Mouse (Mus musculus): ENCODE measurements around the gene Necap1. TPM values are rescaled to one million over a fixed set of nuclear protein-coding genes. Genes with fewer than 3 reads are reported as not detected.

Necap1 gene
- 85.5 and 86.7 TPM in 2 replicates for polyA plus RNA-seq (2015; fragmentation: Nextera tagmentation; extraction: Ambion mirVana)

DNA sequence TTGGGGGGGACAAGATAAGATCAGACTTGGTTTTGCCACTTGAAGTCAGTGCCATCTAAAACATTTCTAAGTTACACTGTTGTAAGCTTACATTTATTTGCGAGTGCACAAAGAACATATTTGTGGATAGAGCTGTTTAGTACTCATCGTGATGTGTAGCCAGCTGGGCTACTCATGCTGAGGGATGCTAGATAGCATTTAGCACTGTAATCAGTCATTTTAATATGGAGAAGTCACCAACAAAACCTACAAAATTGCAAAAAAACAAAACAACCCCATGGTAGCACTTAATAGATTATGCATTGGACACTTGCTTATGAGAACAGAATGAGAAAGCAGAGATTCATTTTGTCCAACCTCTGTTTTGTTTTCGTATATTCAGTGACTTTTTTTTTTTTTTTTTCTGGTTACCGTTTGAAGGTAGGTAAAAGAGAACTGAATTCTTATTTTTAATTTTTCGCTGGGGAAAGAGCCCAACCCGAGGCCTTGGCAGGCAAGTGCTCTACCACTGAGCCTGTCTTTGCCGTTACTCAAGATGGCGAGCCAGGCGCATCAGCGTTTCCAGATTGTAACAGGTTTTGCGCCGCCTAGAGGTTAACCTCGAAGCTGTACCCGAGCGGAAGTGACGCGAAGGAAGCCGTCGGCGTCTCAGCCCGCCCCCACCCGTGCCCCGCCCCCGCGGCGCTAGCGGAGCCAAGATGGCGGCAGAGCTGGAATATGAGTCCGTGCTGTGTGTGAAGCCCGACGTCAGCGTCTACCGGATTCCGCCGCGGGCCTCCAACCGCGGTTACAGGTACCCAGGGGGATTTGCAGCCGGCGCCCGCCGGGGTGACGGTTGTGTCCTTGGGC is at the start of gene Necap1:
Gene Necap1, plus strand, starts transcription at position 604 of the 849 bp plus-strand sequence.
- H3K9ac ChIP-seq = peak within 1 kb of the TSS; percentile 88
- 7% methylated on average over 43 of the region's 43 CpGs for WGBS
- H3K4me1 ChIP-seq = peaks cover 19% of the 10 kb centered on the region
- H3K36me3 ChIP-seq (ENCODE audit: poor library complexity, severe bottlenecking) = peaks cover 17% of the 10 kb centered on the region
- H3K27ac ChIP-seq = peak within 1 kb of the TSS; percentile 86
- H3K27me3 ChIP-seq = 0 out of 2 replicates have a peak, but pooled peaks cover 7% of the 10 kb centered on the region
- H3K4me3 ChIP-seq = peak within 1 kb of the TSS; percentile 80
- H3K4me2 ChIP-seq = peak within 1 kb of the TSS; percentile 62
- H3K9me3 ChIP-seq (replicated peaks) = no peaks in the 10 kb centered on the region
- ATAC-seq = peak; percentile 98

DNA sequence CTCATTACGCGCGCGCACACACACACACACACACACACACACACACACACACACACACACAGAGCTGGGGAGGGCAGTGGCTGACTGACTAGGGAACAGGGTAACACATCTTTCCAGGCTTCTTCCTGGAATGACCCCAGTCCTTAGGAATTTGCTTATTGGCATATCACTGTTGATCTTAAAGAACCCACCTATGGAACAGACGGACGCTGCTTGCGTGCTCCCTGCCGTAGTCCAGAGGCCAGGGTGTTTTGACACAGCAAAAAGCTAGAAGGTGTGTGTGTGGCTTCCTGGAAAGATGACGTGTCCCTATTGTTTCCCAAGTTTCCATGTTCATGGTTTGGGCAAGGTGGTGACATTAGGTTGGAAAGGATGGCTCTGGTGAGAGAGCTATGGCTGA is 49.1 kb upstream of the Necap1 start:
- Histone ChIP-seq H3K27me3 (no peaks in the 10 kb centered on the region), H3K4me2 (no peak overlapping the region), H3K4me1 (peaks cover 48% of the 10 kb centered on the region), H3K9me3 (replicated peaks) (no peaks in the 10 kb centered on the region), H3K4me3 (no peak overlapping the region), H3K9ac (no peak overlapping the region), H3K36me3 (ENCODE audit: poor library complexity, severe bottlenecking) (peaks cover 22% of the 10 kb centered on the region; the same call in 1 of the 2 replicates), H3K27ac (no peak overlapping the region)
- WGBS = 91% methylated on average over 9 of the region's 9 CpGs
- ATAC-seq = no peak

DNA sequence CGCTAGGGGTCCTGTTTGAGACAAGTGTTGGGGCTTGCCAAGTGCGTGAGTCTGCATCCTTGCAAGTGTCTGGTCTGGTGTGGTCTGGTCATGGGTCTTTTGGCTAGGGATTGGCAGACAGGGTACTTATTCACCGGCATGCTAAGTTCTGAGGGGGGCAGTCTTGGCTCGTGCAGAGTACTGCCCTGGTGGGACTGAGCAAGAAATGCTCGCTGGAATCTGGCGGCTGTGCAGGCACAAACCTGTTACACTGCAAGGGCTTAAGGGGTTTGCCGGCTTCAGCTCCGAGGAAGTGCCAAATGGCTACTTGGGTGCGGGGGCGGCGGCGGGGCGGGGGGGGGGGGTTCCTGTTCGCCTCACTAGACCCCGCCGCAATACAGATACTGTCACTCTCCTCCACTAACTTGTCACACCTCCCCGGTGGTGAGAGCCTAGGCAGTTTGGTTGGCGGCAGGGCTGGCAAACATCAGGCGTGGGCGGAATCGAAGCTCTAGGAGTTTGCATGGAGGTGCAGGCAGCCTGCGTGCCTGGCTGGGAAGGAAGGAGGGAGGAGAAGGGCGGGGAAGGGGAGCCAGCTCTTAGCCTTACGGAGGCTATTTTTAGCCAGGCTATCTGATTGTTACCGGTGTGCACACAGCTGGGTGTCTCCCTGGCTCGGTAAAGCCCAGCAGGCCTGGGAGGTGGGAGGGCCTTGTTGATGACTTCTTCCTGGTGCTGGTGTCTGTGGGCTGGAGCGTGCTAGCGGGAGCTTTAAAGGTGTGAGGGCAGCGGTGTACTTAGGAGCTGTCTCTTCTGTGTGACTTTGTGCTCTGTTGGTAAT is 48.1 kb upstream of the Necap1 start:
- Histone ChIP-seq H3K9ac (peak overlapping the region; percentile 58), H3K27ac (no peak overlapping the region), H3K4me1 (peaks cover 39% of the 10 kb centered on the region), H3K9me3 (replicated peaks) (no peaks in the 10 kb centered on the region), H3K4me2 (peak overlapping the region; percentile 67), H3K36me3 (ENCODE audit: poor library complexity, severe bottlenecking) (peaks cover 29% of the 10 kb centered on the region; the same call in 1 of the 2 replicates), H3K4me3 (peak overlapping the region; percentile 33), H3K27me3 (no peaks in the 10 kb centered on the region)
- WGBS = 3% methylated on average over 29 of the region's 29 CpGs
- peak; percentile 71 for ATAC-seq

DNA sequence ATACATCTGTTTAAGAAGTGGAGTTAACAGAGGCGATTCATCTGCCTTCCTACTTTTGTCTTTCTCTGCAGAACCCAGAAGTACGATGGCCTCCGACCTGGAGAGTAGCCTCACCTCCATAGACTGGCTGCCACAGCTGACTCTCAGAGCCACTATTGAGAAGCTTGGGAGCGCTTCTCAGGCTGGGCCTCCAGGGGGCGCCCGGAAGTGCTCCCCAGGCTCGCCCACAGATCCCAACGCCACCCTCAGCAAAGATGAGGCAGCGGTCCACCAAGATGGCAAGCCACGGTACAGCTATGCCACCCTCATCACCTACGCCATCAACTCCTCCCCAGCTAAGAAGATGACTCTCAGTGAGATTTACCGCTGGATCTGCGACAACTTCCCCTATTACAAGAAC is 46.2 kb upstream of the Necap1 start:
- H3K9me3 ChIP-seq (replicated peaks) = no peaks in the 10 kb centered on the region
- WGBS = 44% methylated on average over 13 of the region's 13 CpGs
- no peak overlapping the region for H3K4me3 ChIP-seq
- H3K4me2 ChIP-seq = no peak overlapping the region
- H3K36me3 ChIP-seq (ENCODE audit: poor library complexity, severe bottlenecking) = peaks cover 37% of the 10 kb centered on the region; the same call in 1 of the 2 replicates
- no peak overlapping the region for H3K27ac ChIP-seq
- H3K27me3 ChIP-seq = no peaks in the 10 kb centered on the region
- no peak overlapping the region for H3K9ac ChIP-seq
- peaks cover 24% of the 10 kb centered on the region for H3K4me1 ChIP-seq
- ATAC-seq = no peak

DNA sequence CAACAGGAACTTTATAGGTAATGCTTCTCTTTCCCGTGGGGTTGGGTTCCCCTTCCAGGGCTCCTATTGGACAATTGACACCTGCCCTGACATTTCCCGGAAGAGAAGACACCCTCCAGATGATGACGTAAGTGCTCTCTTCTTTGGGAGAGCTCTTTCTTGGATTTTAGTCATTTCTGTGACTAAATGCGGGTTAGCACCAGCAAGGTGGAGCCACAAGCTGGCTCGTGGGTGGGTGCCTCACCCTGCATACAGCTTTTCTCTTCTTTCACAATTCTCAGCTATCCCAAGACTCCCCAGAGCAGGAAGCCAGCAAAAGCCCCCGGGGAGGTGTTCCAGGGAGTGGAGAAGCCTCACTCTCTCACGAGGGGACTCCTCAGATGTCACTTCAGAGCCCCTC is 41.4 kb upstream of the Necap1 start:
- H3K4me2 ChIP-seq = no peak overlapping the region
- H3K4me3 ChIP-seq = no peak overlapping the region
- 87% methylated on average over 7 of the region's 7 CpGs for WGBS
- H3K9me3 ChIP-seq (replicated peaks) = no peaks in the 10 kb centered on the region
- H3K36me3 ChIP-seq (ENCODE audit: poor library complexity, severe bottlenecking) = peaks cover 71% of the 10 kb centered on the region
- no peak overlapping the region for H3K27ac ChIP-seq
- H3K4me1 ChIP-seq = no peaks in the 10 kb centered on the region
- no peak for ATAC-seq
- H3K27me3 ChIP-seq = no peaks in the 10 kb centered on the region
- H3K9ac ChIP-seq = no peak overlapping the region

DNA sequence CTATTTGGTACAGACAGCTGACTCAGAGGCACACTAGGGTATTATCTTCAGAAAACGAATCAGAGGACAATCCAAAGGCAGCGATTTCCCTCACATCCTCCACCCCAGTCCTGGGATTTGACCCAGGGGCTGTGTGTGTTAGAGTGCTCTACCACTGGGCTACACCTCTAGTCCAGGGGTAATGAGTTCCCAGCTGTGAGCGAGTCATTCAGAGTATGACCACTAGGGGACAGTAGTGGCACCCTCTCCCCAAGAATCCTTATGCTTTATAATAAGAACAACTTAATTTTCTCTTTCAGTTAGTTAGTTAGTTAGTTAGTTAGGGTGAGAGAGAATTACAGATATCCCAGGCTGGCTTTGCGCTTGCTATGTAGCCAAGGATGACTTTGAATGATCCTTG is 39.9 kb upstream of the Necap1 start:
- Histone ChIP-seq H3K27ac (no peak overlapping the region), H3K9me3 (replicated peaks) (no peaks in the 10 kb centered on the region), H3K4me1 (no peaks in the 10 kb centered on the region), H3K4me3 (no peak overlapping the region), H3K36me3 (ENCODE audit: poor library complexity, severe bottlenecking) (peaks cover 78% of the 10 kb centered on the region), H3K9ac (no peak overlapping the region), H3K27me3 (no peaks in the 10 kb centered on the region), H3K4me2 (no peak overlapping the region)
- 63% methylated on average over 4 of the region's 4 CpGs for WGBS
- no peak for ATAC-seq

DNA sequence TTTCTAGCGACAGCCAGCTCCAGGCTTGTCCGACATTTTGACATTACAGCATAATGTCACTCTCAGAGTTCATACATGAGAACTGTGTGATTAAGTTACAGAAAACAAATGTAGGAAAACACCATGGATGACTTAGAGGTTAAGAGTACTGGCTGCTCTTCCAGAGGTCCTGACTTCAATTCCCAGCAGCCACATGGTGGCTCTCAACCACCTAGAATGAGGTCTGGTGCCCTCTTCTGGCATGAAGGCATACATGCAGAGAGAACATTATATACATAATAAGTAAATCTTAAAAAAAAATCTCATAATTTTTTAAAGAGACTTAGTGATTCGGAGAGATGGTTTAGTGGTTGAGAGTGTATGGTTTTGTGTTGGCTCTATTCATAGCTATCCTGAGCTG is 37.3 kb upstream of the Necap1 start:
- Histone ChIP-seq H3K9me3 (replicated peaks) (no peaks in the 10 kb centered on the region), H3K9ac (no peak overlapping the region), H3K4me1 (no peaks in the 10 kb centered on the region), H3K27me3 (no peaks in the 10 kb centered on the region), H3K27ac (no peak overlapping the region), H3K4me2 (no peak overlapping the region), H3K36me3 (ENCODE audit: poor library complexity, severe bottlenecking) (peaks cover 84% of the 10 kb centered on the region), H3K4me3 (no peak overlapping the region)
- ATAC-seq = no peak
- WGBS = 100% methylated on average over 3 of the region's 3 CpGs

DNA sequence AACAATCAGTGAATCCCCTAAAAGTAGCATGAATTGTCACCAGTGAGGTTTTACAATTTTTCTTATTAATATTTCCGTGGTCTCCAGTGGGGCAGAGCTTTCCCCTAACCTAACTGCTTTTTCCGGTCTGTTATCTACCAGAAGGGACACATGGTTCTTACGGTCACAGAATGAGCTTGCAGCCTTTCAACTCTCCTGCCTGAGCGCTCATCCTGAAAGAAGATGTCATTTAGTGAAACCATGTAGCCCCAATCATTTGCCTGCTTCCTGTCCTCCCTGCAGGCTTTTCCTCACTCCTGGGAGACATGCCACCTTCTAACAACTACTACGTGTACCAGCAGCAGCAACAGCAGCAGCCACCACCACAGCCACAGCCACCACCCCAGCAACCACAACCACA is 36.7 kb upstream of the Necap1 start:
- no peak overlapping the region for H3K9ac ChIP-seq
- no peaks in the 10 kb centered on the region for H3K27me3 ChIP-seq
- H3K4me1 ChIP-seq = no peaks in the 10 kb centered on the region
- no peaks in the 10 kb centered on the region for H3K9me3 ChIP-seq (replicated peaks)
- H3K36me3 ChIP-seq (ENCODE audit: poor library complexity, severe bottlenecking) = peaks cover 86% of the 10 kb centered on the region
- no peak overlapping the region for H3K4me2 ChIP-seq
- WGBS = 93% methylated on average over 5 of the region's 5 CpGs
- no peak for ATAC-seq
- H3K27ac ChIP-seq = no peak overlapping the region
- no peak overlapping the region for H3K4me3 ChIP-seq

DNA sequence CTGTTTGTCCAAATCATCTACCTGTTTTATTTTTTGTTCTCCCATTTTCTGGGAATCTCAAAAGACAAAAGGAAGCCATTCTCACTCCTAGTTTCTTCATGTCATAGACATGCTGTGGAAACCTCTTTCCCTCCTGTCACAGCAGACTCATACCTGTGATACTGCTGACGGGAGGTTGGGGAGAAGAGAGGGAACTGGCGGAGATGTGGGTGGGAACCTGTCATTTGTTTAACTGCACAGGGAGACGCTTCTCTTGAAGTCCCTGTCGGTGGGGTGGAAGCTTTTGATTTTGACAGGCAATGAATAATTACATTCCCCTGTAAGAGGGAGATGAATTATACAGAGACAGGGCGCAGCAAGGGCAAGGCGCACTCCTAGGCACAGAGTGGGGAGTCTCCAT is 30.5 kb upstream of the Necap1 start:
- WGBS = 89% methylated on average over 6 of the region's 6 CpGs
- ATAC-seq = peak; percentile 38; the same call in 1 of the 2 replicates

DNA sequence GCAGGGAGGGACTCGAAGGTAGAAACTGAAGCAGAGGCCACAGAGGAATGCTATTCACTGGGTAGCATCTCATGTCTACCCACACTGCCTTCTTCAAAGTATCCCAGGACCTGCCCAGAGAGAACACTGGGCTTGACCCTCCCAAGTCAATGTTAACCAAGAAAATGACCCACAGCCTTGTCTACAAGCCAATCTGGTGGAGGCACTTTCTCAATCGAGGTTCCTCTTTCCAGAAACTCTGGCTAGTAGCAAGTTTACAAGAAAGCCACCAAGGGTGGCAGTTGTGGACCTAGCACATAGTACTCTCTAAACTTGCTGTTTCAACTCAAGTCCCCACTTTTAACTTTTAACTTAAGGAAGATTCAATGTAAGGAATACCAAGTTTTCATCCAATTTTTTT is 21.6 kb upstream of the Necap1 start:
- Histone ChIP-seq H3K9ac (no peak overlapping the region), H3K27ac (no peak overlapping the region), H3K4me1 (no peaks in the 10 kb centered on the region), H3K9me3 (replicated peaks) (no peaks in the 10 kb centered on the region), H3K27me3 (no peaks in the 10 kb centered on the region), H3K4me3 (no peak overlapping the region), H3K36me3 (ENCODE audit: poor library complexity, severe bottlenecking) (no peaks in the 10 kb centered on the region), H3K4me2 (no peak overlapping the region)
- WGBS = 73% methylated on average over 2 of the region's 2 CpGs
- no peak for ATAC-seq

More for the DNA sequence above, 30.5 kb upstream of the Necap1 start:
- Histone ChIP-seq H3K27ac (no peak overlapping the region), H3K27me3 (no peaks in the 10 kb centered on the region), H3K4me1 (no peaks in the 10 kb centered on the region), H3K9me3 (replicated peaks) (no peaks in the 10 kb centered on the region), H3K9ac (no peak overlapping the region), H3K4me2 (no peak overlapping the region), H3K4me3 (no peak overlapping the region), H3K36me3 (ENCODE audit: poor library complexity, severe bottlenecking) (peaks cover 66% of the 10 kb centered on the region)

DNA sequence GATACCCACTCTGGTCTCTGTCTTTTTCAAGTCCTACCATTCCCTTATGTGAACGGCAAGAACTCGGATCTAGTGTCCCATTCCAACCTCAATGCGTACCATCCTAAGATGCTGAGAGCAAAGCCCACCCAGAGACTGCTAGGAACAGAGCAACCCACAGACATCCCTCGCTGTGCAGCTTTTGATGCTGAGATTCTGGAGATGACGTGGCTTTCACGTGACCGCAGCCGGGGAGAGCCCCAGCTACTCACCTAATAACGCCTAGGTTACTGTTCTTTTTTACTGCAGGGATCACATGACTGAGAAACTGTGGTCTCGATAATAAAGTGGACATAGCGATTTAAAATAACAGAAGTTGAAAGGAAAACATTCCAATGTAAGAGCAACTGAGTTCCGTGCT is 19.7 kb upstream of the Necap1 start:
- Histone ChIP-seq H3K4me2 (no peak overlapping the region), H3K4me3 (no peak overlapping the region), H3K27ac (no peak overlapping the region), H3K36me3 (ENCODE audit: poor library complexity, severe bottlenecking) (no peaks in the 10 kb centered on the region), H3K9me3 (replicated peaks) (no peaks in the 10 kb centered on the region; the same call in 1 of the 2 replicates), H3K9ac (no peak overlapping the region), H3K4me1 (no peaks in the 10 kb centered on the region), H3K27me3 (no peaks in the 10 kb centered on the region)
- 89% methylated on average over 12 of the region's 12 CpGs for WGBS
- no peak for ATAC-seq

DNA sequence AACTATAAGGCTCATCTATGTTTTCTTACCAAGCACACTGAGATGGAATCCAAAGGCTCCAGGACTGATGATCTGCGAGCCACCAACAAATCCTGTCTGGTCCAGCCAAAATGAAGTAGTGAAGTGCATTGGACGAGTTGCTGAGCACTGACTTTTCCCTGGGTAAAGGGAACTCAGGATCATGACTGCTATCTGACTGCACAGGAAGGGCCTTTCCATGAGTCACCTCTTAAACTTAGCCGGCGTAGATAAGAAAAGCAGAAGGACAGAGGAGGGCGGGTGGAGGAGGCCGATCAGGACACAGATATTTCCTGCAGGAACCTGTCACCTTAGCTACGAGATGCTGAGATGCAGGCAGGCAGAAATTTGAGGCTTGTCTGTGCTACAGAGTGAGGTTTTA is 18.3 kb upstream of the Necap1 start, which contains the start of gene C3ar1:
Gene C3ar1, minus strand, starts transcription at position 207 of the 400 bp plus-strand sequence.
- no peak for ATAC-seq
- WGBS = 88% methylated on average over 7 of the region's 7 CpGs
- H3K4me2 ChIP-seq = no peak within 1 kb of the TSS

More for the DNA sequence above, 18.3 kb upstream of the Necap1 start, which contains the start of gene C3ar1:
- Histone ChIP-seq H3K36me3 (ENCODE audit: poor library complexity, severe bottlenecking) (no peaks in the 10 kb centered on the region), H3K9ac (no peak within 1 kb of the TSS), H3K27me3 (no peaks in the 10 kb centered on the region), H3K9me3 (replicated peaks) (no peaks in the 10 kb centered on the region; the same call in 1 of the 2 replicates), H3K4me3 (no peak within 1 kb of the TSS), H3K27ac (no peak within 1 kb of the TSS), H3K4me1 (no peaks in the 10 kb centered on the region)

Data from forebrain, embryonic 13.5 days (tissue).